Mouse (Mus musculus): ENCODE measurements at regions not wholly inside any gene's neighbourhood (a gene's known extent, or its start where the extent isn't known, plus 50 kb on each side); places are given as distances from the start of the nearest gene placed in this dataset.
"Not testable (repeated sequence)": the region's sequence is repeated elsewhere in the genome, so short reads cannot be mapped to it uniquely, and the experiment has no call there.

- not testable (repeated sequence) for ATAC-seq; H3K27me3 ChIP-seq (ENCODE audit: insufficient read depth, low read length); DNase-seq; H3K36me3 ChIP-seq (replicated peaks; ENCODE audit: insufficient read depth, low read length); H3K27ac ChIP-seq (ENCODE audit: low read depth); H3K9me3 ChIP-seq (ENCODE audit: low read length); H3K4me3 ChIP-seq (ENCODE audit: low read depth, low read length); H3K4me1 ChIP-seq (ENCODE audit: insufficient read depth); H3K4me2 ChIP-seq (ENCODE audit: low read depth, low read length); H3K9ac ChIP-seq (replicated peaks)
- WGBS (ENCODE audit: insufficient replicate concordance), result 61% methylated on average over 3 of the region's 3 CpGs
These were observed 176.6 kb upstream of the Thpo start for GRCm38 (mm10) chr16:20910864-20911263.

GRCm38 (mm10) chr16:20908467-20909351 is 174.4 kb upstream of the Thpo start:
- Histone ChIP-seq H3K4me3 (ENCODE audit: low read depth, low read length) (0 out of 2 replicates have a peak overlapping the region, but pooled peaks have one; percentile 15), H3K4me2 (ENCODE audit: low read depth, low read length) (peak overlapping the region; percentile 48)
- not testable (repeated sequence) for H3K36me3 ChIP-seq (replicated peaks; ENCODE audit: insufficient read depth, low read length); H3K4me1 ChIP-seq (ENCODE audit: insufficient read depth); H3K9ac ChIP-seq (replicated peaks); H3K9me3 ChIP-seq (ENCODE audit: low read length); H3K27me3 ChIP-seq (ENCODE audit: insufficient read depth, low read length); DNase-seq; H3K27ac ChIP-seq (ENCODE audit: low read depth)
- TF ChIP-seq CTCF (IDR thresholded peaks at IDR 0.05; ENCODE audit: low read depth), result peak; percentile 36
- ATAC-seq, result 0 out of 2 replicates have a peak, but pooled peaks have one; percentile 25
- 36% methylated on average over 16 of the region's 18 CpGs for WGBS (ENCODE audit: insufficient replicate concordance)

GRCm38 (mm10) chr16:20895734-20896133 is 161.4 kb upstream of the Thpo start:
- no peaks in the 10 kb centered on the region for H3K9me3 ChIP-seq (ENCODE audit: low read length)
- H3K27ac ChIP-seq (ENCODE audit: low read depth), result no peak overlapping the region
- no peak overlapping the region for H3K9ac ChIP-seq (replicated peaks)
- no peak for TF ChIP-seq EP300 (IDR thresholded peaks at IDR 0.05; ENCODE audit: low read depth)
- TF ChIP-seq CTCF (IDR thresholded peaks at IDR 0.05; ENCODE audit: low read depth), result peak; percentile 36; the same call in 1 of the 2 replicates
- DNase-seq, result no peak
- H3K36me3 ChIP-seq (replicated peaks; ENCODE audit: insufficient read depth, low read length), result no peaks in the 10 kb centered on the region
- no peaks in the 10 kb centered on the region for H3K27me3 ChIP-seq (ENCODE audit: insufficient read depth, low read length)
- 37% methylated on average over 2 of the region's 2 CpGs for WGBS (ENCODE audit: insufficient replicate concordance)
- H3K4me3 ChIP-seq (ENCODE audit: low read depth, low read length), result no peak overlapping the region
- no peak overlapping the region for H3K4me2 ChIP-seq (ENCODE audit: low read depth, low read length)
- no peaks in the 10 kb centered on the region for H3K4me1 ChIP-seq (ENCODE audit: insufficient read depth)
- no peak for ATAC-seq

GRCm38 (mm10) chr16:20871726-20872125 is 137.4 kb upstream of the Thpo start:
- Histone ChIP-seq H3K9ac (replicated peaks) (no peak overlapping the region), H3K4me1 (ENCODE audit: insufficient read depth) (no peaks in the 10 kb centered on the region), H3K4me3 (ENCODE audit: low read depth, low read length) (no peak overlapping the region), H3K4me2 (ENCODE audit: low read depth, low read length) (no peak overlapping the region), H3K36me3 (replicated peaks; ENCODE audit: insufficient read depth, low read length) (no peaks in the 10 kb centered on the region), H3K27ac (ENCODE audit: low read depth) (no peak overlapping the region), H3K9me3 (ENCODE audit: low read length) (no peaks in the 10 kb centered on the region), H3K27me3 (ENCODE audit: insufficient read depth, low read length) (no peaks in the 10 kb centered on the region)
- ATAC-seq (no peak), DNase-seq (no peak)
- WGBS (ENCODE audit: insufficient replicate concordance), result 28% methylated on average over 1 of the region's 1 CpGs
- TF ChIP-seq CTCF (IDR thresholded peaks at IDR 0.05; ENCODE audit: low read depth), result no peak
- TF ChIP-seq EP300 (IDR thresholded peaks at IDR 0.05; ENCODE audit: low read depth), result no peak

GRCm38 (mm10) chr16:20866771-20867170 is 132.5 kb upstream of the Thpo start:
- 79% methylated on average over 1 of the region's 1 CpGs for WGBS (ENCODE audit: insufficient replicate concordance)
- TF ChIP-seq EP300 (IDR thresholded peaks at IDR 0.05; ENCODE audit: low read depth), result no peak
- no peak for TF ChIP-seq CTCF (IDR thresholded peaks at IDR 0.05; ENCODE audit: low read depth)
- ATAC-seq, result no peak

GRCm38 (mm10) chr16:20861256-20861655 is 126.9 kb upstream of the Thpo start:
- no peak for DNase-seq
- H3K4me1 ChIP-seq (ENCODE audit: insufficient read depth), result no peaks in the 10 kb centered on the region
- 82% methylated on average over 4 of the region's 4 CpGs for WGBS (ENCODE audit: insufficient replicate concordance)
- TF ChIP-seq EP300 (IDR thresholded peaks at IDR 0.05; ENCODE audit: low read depth) (no peak), CTCF (IDR thresholded peaks at IDR 0.05; ENCODE audit: low read depth) (no peak)
- H3K9ac ChIP-seq (replicated peaks), result no peak overlapping the region
- ATAC-seq, result no peak
- H3K9me3 ChIP-seq (ENCODE audit: low read length), result no peaks in the 10 kb centered on the region
- no peak overlapping the region for H3K4me3 ChIP-seq (ENCODE audit: low read depth, low read length)
- H3K36me3 ChIP-seq (replicated peaks; ENCODE audit: insufficient read depth, low read length), result no peaks in the 10 kb centered on the region
- no peak overlapping the region for H3K4me2 ChIP-seq (ENCODE audit: low read depth, low read length)
- H3K27ac ChIP-seq (ENCODE audit: low read depth), result no peak overlapping the region
- no peaks in the 10 kb centered on the region for H3K27me3 ChIP-seq (ENCODE audit: insufficient read depth, low read length)

More at GRCm38 (mm10) chr16:20866771-20867170, 132.5 kb upstream of the Thpo start:
- H3K36me3 ChIP-seq (replicated peaks; ENCODE audit: insufficient read depth, low read length), result no peaks in the 10 kb centered on the region
- H3K4me1 ChIP-seq (ENCODE audit: insufficient read depth), result no peaks in the 10 kb centered on the region
- no peaks in the 10 kb centered on the region for H3K27me3 ChIP-seq (ENCODE audit: insufficient read depth, low read length)
- no peak overlapping the region for H3K9ac ChIP-seq (replicated peaks)
- H3K27ac ChIP-seq (ENCODE audit: low read depth), result no peak overlapping the region
- no peak for DNase-seq
- no peak overlapping the region for H3K4me2 ChIP-seq (ENCODE audit: low read depth, low read length)
- H3K9me3 ChIP-seq (ENCODE audit: low read length), result no peaks in the 10 kb centered on the region
- no peak overlapping the region for H3K4me3 ChIP-seq (ENCODE audit: low read depth, low read length)

GRCm38 (mm10) chr16:20860606-20861005 is 126.3 kb upstream of the Thpo start:
- WGBS (ENCODE audit: insufficient replicate concordance), result 74% methylated on average over 3 of the region's 3 CpGs

More at GRCm38 (mm10) chr16:20860606-20861005, 126.3 kb upstream of the Thpo start:
- H3K9ac ChIP-seq (replicated peaks); H3K4me1 ChIP-seq (ENCODE audit: insufficient read depth); H3K9me3 ChIP-seq (ENCODE audit: low read length); DNase-seq; H3K27me3 ChIP-seq (ENCODE audit: insufficient read depth, low read length); H3K4me2 ChIP-seq (ENCODE audit: low read depth, low read length); H3K36me3 ChIP-seq (replicated peaks; ENCODE audit: insufficient read depth, low read length); H3K27ac ChIP-seq (ENCODE audit: low read depth); H3K4me3 ChIP-seq (ENCODE audit: low read depth, low read length); ATAC-seq: not testable (repeated sequence)
